Mouse (Mus musculus): ENCODE results near the gene Psmb7.

DNA sequence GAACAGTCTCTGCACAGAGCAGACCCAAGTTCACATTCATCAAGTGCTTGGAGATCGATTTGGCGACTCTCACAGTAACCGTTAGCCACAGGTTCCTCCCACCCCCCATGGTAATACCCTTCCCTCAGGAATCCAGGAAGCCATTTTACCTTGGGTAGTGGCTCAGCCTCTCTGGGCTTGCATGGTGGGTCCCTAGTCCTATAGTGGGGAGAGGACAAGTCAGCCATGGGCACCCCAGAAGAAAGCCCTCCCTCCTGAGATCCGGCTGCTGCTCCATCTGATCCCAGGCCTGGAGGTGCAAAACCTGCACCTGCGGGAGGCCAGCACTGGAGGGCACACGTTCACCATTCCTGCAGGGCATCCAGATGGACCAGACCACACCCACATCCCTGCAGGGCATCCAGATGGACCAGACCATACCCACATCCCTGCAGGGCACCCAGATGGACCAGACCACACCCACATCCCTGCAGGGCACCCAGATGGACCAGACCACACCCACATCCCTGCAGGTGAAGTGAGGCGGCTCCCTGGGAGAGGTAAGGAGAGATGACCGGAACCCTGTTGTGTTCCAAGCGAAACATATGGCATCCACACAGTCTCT lies 31.6 kb upstream of the Psmb7 start:
- TF ChIP-seq CTCF (IDR thresholded peaks at IDR 0.05; ENCODE audit: control insufficient read depth, insufficient read depth, low read length) (no peak), POLR2A (IDR thresholded peaks at IDR 0.05; ENCODE audit: borderline replicate concordance, control insufficient read depth, low read depth, low read length) (no peak)
